ENCODE assay signal across 9 mouse cellular contexts in the genomic region with DNA sequence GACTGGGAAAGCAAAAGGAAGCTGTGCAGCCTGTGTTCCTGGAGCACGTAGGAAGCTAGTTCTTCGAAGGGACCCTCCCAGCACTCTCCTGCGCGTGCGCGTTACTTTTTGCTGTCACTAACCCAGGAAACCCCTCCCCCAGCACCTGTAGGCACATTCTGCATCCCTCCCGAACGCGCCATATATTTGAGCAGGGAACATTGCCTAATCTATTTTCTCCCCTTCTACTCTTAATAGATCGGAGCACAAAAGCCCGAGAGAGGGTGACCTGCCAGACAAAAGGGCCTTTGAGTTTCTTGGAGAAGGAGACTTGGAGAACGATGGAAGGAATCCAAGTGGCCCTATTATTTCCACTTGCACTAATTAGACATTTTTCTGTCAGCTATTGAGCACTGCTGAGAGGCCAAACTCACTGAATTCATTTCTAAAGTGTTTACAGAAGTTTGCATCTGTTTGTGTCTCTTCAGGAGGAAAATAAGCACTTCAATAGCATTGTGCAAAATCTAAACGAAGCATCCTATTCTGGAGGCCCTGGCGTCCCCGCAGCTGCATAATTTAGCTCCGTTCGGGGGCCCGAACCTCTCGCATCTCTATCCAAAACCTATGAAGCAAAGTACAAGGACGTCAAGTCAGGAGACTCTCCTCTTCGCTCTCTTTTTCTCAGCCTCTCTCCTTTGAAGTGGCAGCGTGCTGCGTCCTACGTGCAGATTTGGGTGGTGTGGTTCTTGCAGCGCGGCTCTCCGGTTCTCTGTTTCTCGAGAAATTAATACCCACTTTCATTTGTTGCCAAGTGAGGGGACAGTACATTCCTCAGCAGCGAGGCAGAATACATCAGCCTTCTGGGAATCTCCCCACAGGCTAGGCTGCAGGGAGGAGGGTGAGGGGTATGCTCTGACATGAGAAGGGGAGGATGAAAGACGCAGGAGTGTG.
DNase-seq lines count a peak whose midpoint lies in the region; ATAC-seq and TF ChIP-seq lines count a peak whose summit lies in the region.
"Had no signal": no experiment of that assay in that cellular context is flagged by ENCODE, and none has a peak within 500 bp of the region (broad histone marks: within the 10 kb centered on the region; RNA-seq: fewer than 3 reads in every experiment).

No protein-coding gene starts in this region.

- peak overlapping the region; percentile 33 for H3K4me3 ChIP-seq in kidney, embryonic 16.5 days (ENCODE audit: low read length)
- peak overlapping the region; percentile 11; the same call in 1 of the 2 replicates for H3K4me3 ChIP-seq in embryonic fibroblast, embryonic 13.5 days (ENCODE audit: insufficient read depth, low read length)
- H3K4me3 ChIP-seq in intestine, embryonic 14.5 days (ENCODE audit: low read depth, low read length): 0 out of 2 replicates have a peak overlapping the region, but pooled peaks have one; percentile 0
- H3K4me3 ChIP-seq in limb, embryonic 14.5 days (replicated peaks; ENCODE audit: low read length): peak overlapping the region; percentile 20
- H3K4me3 ChIP-seq: liver, embryonic 15.5 days had no signal

- no peak for TF ChIP-seq POLR2A in embryonic fibroblast, embryonic 13.5 days (IDR thresholded peaks at IDR 0.05; ENCODE audit: low read depth, low read length)
- no peak for TF ChIP-seq POLR2A in limb, embryonic 14.5 days (IDR thresholded peaks at IDR 0.05; ENCODE audit: borderline replicate concordance, extremely low read depth, insufficient read depth, insufficient read length)

- H3K4me1 ChIP-seq in kidney, embryonic 16.5 days (ENCODE audit: insufficient read depth, low read length): peaks cover 7% of the 10 kb centered on the region; the same call in 1 of the 2 replicates
- H3K4me1 ChIP-seq in embryonic fibroblast, embryonic 13.5 days (ENCODE audit: control insufficient read depth, insufficient read depth, low read length): no peaks in the 10 kb centered on the region
- no peaks in the 10 kb centered on the region for H3K4me1 ChIP-seq in intestine, embryonic 14.5 days (replicated peaks; ENCODE audit: control insufficient read depth, insufficient read depth, low read length)
- 0 out of 2 replicates have a peak, but pooled peaks cover 7% of the 10 kb centered on the region for H3K4me1 ChIP-seq in limb, embryonic 14.5 days (ENCODE audit: control insufficient read depth, insufficient read depth, low read length)
- H3K4me1 ChIP-seq: liver, embryonic 15.5 days had no signal

- peak overlapping the region; percentile 52 for H3K4me2 ChIP-seq in kidney, embryonic 16.5 days (replicated peaks; ENCODE audit: low read depth, low read length)
- peak overlapping the region; percentile 40 for H3K4me2 ChIP-seq in intestine, embryonic 14.5 days (ENCODE audit: low read length)
- peak overlapping the region; percentile 49 for H3K4me2 ChIP-seq in limb, embryonic 14.5 days (replicated peaks; ENCODE audit: low read depth, low read length, severe bottlenecking)
- H3K4me2 ChIP-seq: liver, embryonic 15.5 days had no signal

- 10% methylated on average over 30 of the region's 30 CpGs for WGBS in kidney, embryonic 16.5 days
- 21% methylated on average over 30 of the region's 30 CpGs for WGBS in intestine, embryonic 14.5 days
- WGBS in limb, embryonic 14.5 days: 13% methylated on average over 30 of the region's 30 CpGs

- peak; percentile 71; the same call in 1 of the 2 replicates for ATAC-seq in kidney, embryonic 16.5 days (ENCODE audit: low FRiP score, low TSS enrichment)
- no peak for ATAC-seq in intestine, embryonic 14.5 days (replicated peaks; ENCODE audit: low FRiP score, low TSS enrichment, low read depth)
- no peak; the same call in 1 of the 2 replicates for ATAC-seq in limb, embryonic 14.5 days (ENCODE audit: low FRiP score, low read depth)
- ATAC-seq in erythroblast, adult 5-6 weeks (replicated peaks; ENCODE audit: low FRiP score, poor library complexity, severe bottlenecking): no peak

- no peak for TF ChIP-seq CTCF in embryonic fibroblast, embryonic 13.5 days (IDR thresholded peaks at IDR 0.05; ENCODE audit: borderline replicate concordance, insufficient read depth, low read length)

- no peaks in the 10 kb centered on the region for H3K36me3 ChIP-seq in kidney, embryonic 16.5 days (ENCODE audit: insufficient read depth, low read length)
- no peaks in the 10 kb centered on the region for H3K36me3 ChIP-seq in intestine, embryonic 14.5 days (ENCODE audit: control insufficient read depth, insufficient read depth, low read length)
- no peaks in the 10 kb centered on the region for H3K36me3 ChIP-seq in limb, embryonic 14.5 days (ENCODE audit: control insufficient read depth, insufficient read depth, low read length)
- H3K36me3 ChIP-seq: liver, embryonic 15.5 days had no signal

- no peaks in the 10 kb centered on the region for H3K9me3 ChIP-seq in kidney, embryonic 16.5 days (ENCODE audit: low read length)
- H3K9me3 ChIP-seq in intestine, embryonic 14.5 days (ENCODE audit: control insufficient read depth, low read length): no peaks in the 10 kb centered on the region
- no peaks in the 10 kb centered on the region for H3K9me3 ChIP-seq in limb, embryonic 14.5 days (ENCODE audit: control insufficient read depth, low read length)
- H3K9me3 ChIP-seq: liver, embryonic 15.5 days had no signal

- no peak for DNase-seq in kidney, adult 18-20 months
- peak; percentile 59 for DNase-seq in intestine, embryonic 14.5 days (ENCODE audit: low spot score)
- peak; percentile 61 for DNase-seq in limb, embryonic 14.5 days (ENCODE audit: low spot score)
- DNase-seq in right cerebral cortex, adult 2 months (ENCODE audit: low spot score in 2 of 2): peak; percentile 16 to 40
- DNase-seq in natural killer cell, adult 2 months (ENCODE audit: low spot score in 2 of 2): no peak

- no peak overlapping the region for H3K27ac ChIP-seq in kidney, embryonic 16.5 days (ENCODE audit: low read length)
- no peak overlapping the region for H3K27ac ChIP-seq in embryonic fibroblast, embryonic 13.5 days (ENCODE audit: insufficient read depth, low read length)
- no peak overlapping the region for H3K27ac ChIP-seq in intestine, embryonic 14.5 days (ENCODE audit: low read depth)
- H3K27ac ChIP-seq in limb, embryonic 14.5 days (replicated peaks; ENCODE audit: low read depth, low read length): no peak overlapping the region
- H3K27ac ChIP-seq: liver, embryonic 15.5 days had no signal

- 0 out of 2 replicates have a peak, but pooled peaks cover 4% of the 10 kb centered on the region for H3K27me3 ChIP-seq in kidney, embryonic 16.5 days (ENCODE audit: insufficient read depth, low read length)
- H3K27me3 ChIP-seq in intestine, embryonic 14.5 days (replicated peaks; ENCODE audit: control insufficient read depth, insufficient read depth, low read length): no peaks in the 10 kb centered on the region
- no peaks in the 10 kb centered on the region for H3K27me3 ChIP-seq in limb, embryonic 14.5 days (ENCODE audit: control insufficient read depth, insufficient read depth, low read length)

- peak overlapping the region; percentile 37; the same call in 1 of the 2 replicates for H3K9ac ChIP-seq in kidney, embryonic 16.5 days (replicated peaks; ENCODE audit: low read length)
- H3K9ac ChIP-seq in intestine, embryonic 14.5 days (ENCODE audit: low read length): no peak overlapping the region
- peak overlapping the region; percentile 6; the same call in 1 of the 2 replicates for H3K9ac ChIP-seq in limb, embryonic 14.5 days (ENCODE audit: low read depth, low read length, severe bottlenecking)
- H3K9ac ChIP-seq: liver, embryonic 15.5 days had no signal

Comparison
In these comparisons a context has a peak if more than half of its experiments do, and no peak if none do; other contexts are left out.
1. DNase-seq: peak in intestine, embryonic 14.5 days (single experiment), limb, embryonic 14.5 days (single experiment) and right cerebral cortex, adult 2 months (2 of 2); none in kidney, adult 18-20 months (single experiment) and natural killer cell, adult 2 months (0 of 2).
2. Peak in every context shown above with its lines, with median percentiles within 50 percentile points of each other: H3K4me2 ChIP-seq and H3K4me3 ChIP-seq.